Comparison of ENCODE assay signal across 8 mouse cellular contexts in the genomic region with DNA sequence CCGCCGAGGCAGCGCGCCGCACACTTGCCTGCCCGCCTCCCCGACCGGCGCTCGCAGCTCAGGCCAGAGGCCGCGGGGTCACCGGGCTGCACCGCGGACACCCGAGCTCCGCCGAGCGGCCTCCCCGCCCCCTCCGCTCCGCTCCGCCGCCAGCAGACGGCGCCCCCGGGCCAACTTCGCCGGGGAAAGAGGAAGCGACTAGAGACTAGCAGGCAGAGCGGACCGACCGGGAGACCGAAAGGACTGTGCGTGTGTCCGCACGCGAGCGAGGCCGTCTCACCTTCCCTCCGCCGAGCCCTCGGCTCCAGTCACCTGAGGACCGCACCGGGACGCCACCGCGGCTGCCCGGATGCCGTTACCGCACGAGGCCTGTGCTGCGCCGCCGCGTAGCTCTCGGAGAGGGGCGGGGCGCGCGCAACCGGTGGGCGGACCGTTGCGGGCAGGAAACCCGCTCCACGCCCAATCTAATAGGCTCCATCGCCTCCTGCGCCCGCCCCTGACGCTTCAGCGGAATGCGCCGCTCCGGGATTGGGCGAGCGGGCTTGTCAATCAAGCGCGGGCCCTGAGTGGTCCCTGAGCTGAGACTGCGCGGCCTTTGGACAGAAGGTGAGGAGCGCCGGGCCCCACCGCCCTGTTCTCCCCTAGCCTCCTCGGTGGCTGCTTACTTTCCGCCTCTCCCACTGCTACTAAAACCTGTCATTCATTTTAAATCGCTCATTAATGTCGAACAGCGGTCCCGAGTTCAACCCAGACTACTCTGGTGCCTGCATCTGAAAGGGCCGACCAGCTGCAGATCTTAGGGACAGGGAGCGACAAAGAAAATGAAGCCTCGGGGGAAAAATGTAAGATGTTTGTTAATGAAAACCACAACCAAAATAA. TPM values are rescaled to one million over a fixed set of nuclear protein-coding genes. Genes with fewer than 3 reads are reported as not detected.
DNase-seq lines count a peak whose midpoint lies in the region; ATAC-seq and TF ChIP-seq lines count a peak whose summit lies in the region.

A gene (minus strand): TSS at position 420 of the 879 bp plus-strand sequence.

- peak; percentile 100 for ATAC-seq in forebrain, embryonic 15.5 days (replicated peaks)
- peak; percentile 95 for ATAC-seq in neutrophil, adult 5-6 weeks (ENCODE audit: extremely low read depth, insufficient number of reproducible peaks, low FRiP score, poor library complexity, severe bottlenecking)

- TF ChIP-seq POLR2A in lung, adult 2 months (IDR thresholded peaks at IDR 0.05; ENCODE audit: borderline replicate concordance, extremely low read depth, low read depth, low read length), result peak; percentile 77; the same call in 1 of the 2 replicates

- no peak for TF ChIP-seq CTCF in lung, adult 2 months (IDR thresholded peaks at IDR 0.05; ENCODE audit: insufficient read depth, low read length)

- DNase-seq in ES-E14 (ENCODE audit: low read depth, low spot score), result peak; percentile 96
- DNase-seq in cerebellum, adult 11-12 months, result peak; percentile 99
- peak; percentile 99 for DNase-seq in heart, postnatal 25 days (ENCODE audit: low spot score)
- DNase-seq in layer of hippocampus, adult 18-20 months (ENCODE audit: low spot score in 2 of 2), result peak; percentile 99 to 100
- peak; percentile 99 for DNase-seq in lung, adult 2 months
- DNase-seq in thymus, adult 18-20 months, result peak; percentile 97 to 99

- in situ Hi-C loops in ES-E14 (cut with MboI; ENCODE audit: low sequenced_read_pairs in 2 of 2, unreplicated experiment in 2 of 2), result no loop called here

- peak within 1 kb of the TSS; percentile 95 to 100 for H3K4me3 ChIP-seq in ES-E14 (ENCODE audit: insufficient read depth in 1 of 2, low read depth in 1 of 2, low read length in 2 of 2, poor library complexity in 1 of 2, severe bottlenecking in 1 of 2)
- H3K4me3 ChIP-seq in forebrain, embryonic 15.5 days, result peak within 1 kb of the TSS; percentile 83
- peak within 1 kb of the TSS; percentile 81 for H3K4me3 ChIP-seq in lung, adult 2 months (replicated peaks; ENCODE audit: extremely low read depth, low read depth, low read length)

- H3K9me3 ChIP-seq in ES-E14 (ENCODE audit: control insufficient read depth, insufficient read depth, low read depth, low read length), result no peaks in the 10 kb centered on the region
- peaks cover 6% of the 10 kb centered on the region; the same call in 1 of the 2 replicates for H3K9me3 ChIP-seq in forebrain, embryonic 15.5 days

- peak within 1 kb of the TSS; percentile 55; the same call in 1 of the 2 replicates for H3K27ac ChIP-seq in ES-E14 (ENCODE audit: insufficient read depth, low read depth, low read length, poor library complexity, severe bottlenecking)
- H3K27ac ChIP-seq in forebrain, embryonic 15.5 days (replicated peaks), result peak within 1 kb of the TSS; percentile 90

- H3K9ac ChIP-seq in ES-E14 (ENCODE audit: insufficient read depth, low read depth, low read length, poor library complexity, severe bottlenecking), result peak within 1 kb of the TSS; percentile 96
- H3K9ac ChIP-seq in forebrain, embryonic 15.5 days (replicated peaks), result peak within 1 kb of the TSS; percentile 78

- no peaks in the 10 kb centered on the region for H3K27me3 ChIP-seq in forebrain, embryonic 15.5 days

- WGBS in forebrain, embryonic 15.5 days, result 0% methylated on average over 93 of the region's 93 CpGs
- under 1% methylated on average over 87 of the region's 93 CpGs for WGBS in lung, adult 2 months

- intact Hi-C loops in heart, postnatal 25 days (cut with DNase I), result loop anchor here (1.0 to 10.0 kb wide), 6 partner anchors 25 to 529 kb away; a partner anchor contains a TSS

- peak within 1 kb of the TSS; percentile 76 for H3K4me2 ChIP-seq in forebrain, embryonic 15.5 days (replicated peaks)

- H3K4me1 ChIP-seq in ES-E14 (ENCODE audit: control insufficient read depth in 2 of 2, insufficient read depth in 2 of 2, low read length in 2 of 2, poor library complexity in 1 of 2), result peaks cover 0 to 2% of the 10 kb centered on the region in 2 experiments; a peak in 2 of 4 replicates
- H3K4me1 ChIP-seq in forebrain, embryonic 15.5 days, result peaks cover 25% of the 10 kb centered on the region
- H3K4me1 ChIP-seq in lung, adult 2 months (ENCODE audit: control insufficient read depth, insufficient read depth, low read length), result peaks cover 2% of the 10 kb centered on the region; the same call in 1 of the 2 replicates

- no peaks in the 10 kb centered on the region for H3K36me3 ChIP-seq in ES-E14 (ENCODE audit: control insufficient read depth, insufficient read depth, low read length, poor library complexity, severe bottlenecking)
- peaks cover 5% of the 10 kb centered on the region for H3K36me3 ChIP-seq in forebrain, embryonic 15.5 days

TF ChIP-seq in ES-E14, 5 proteins besides CTCF, POLR2A, EP300 and RAD21:
- TF ChIP-seq ZNF384 (IDR thresholded peaks at IDR 0.05; ENCODE audit: low read depth, low read length) (no peak), CHD2 (IDR thresholded peaks at IDR 0.05; ENCODE audit: low read depth, low read length) (peak; percentile 55), HCFC1 (IDR thresholded peaks at IDR 0.05; ENCODE audit: borderline replicate concordance, insufficient read depth, low read length) (no peak)

RNA-seq across cellular contexts. Expression of the gene that starts here (rescaled TPM):
- 11.2 and 15.8 TPM in 2 replicates for total RNA-seq in ES-E14 (2012; rRNA removed)
- polyA plus RNA-seq in forebrain, embryonic 15.5 days (2015; fragmentation: Nextera tagmentation; extraction: Ambion mirVana), result 40.2 and 42.4 TPM in 2 replicates
- 10 to 100 TPM; 44.9 to 51.9 TPM for total RNA-seq in heart, postnatal 25 days (2021)
- 10 to 100 TPM; 35.8 to 36.5 TPM for total RNA-seq in layer of hippocampus, adult 18-20 months (2021)
- 4.3 and 8.7 TPM in 2 replicates for polyA plus RNA-seq in lung, adult 2 months (2012; rRNA removed)
- total RNA-seq in neutrophil, adult 5-6 weeks (2017), result 44.1 and 47.6 TPM in 2 replicates

Comparison
In these comparisons a context has a peak if more than half of its experiments do, and no peak if none do; other contexts are left out.
1. Peak in every context shown above with its lines: DNase-seq, ATAC-seq, H3K4me3 ChIP-seq and H3K27ac ChIP-seq.